Mouse (Mus musculus) liver, adult (tissue): ENCODE measurements around the gene Gemin7.

Experiments
- GATA4 ChIP-seq: IDR thresholded peaks from 2 replicates; pipeline ENCODE4 v1.6.1; 2014; ENCODE audit warnings: mild to moderate bottlenecking, low read length; ENCODE audit not compliant: insufficient replicate concordance

Gemin7 gene

DNA sequence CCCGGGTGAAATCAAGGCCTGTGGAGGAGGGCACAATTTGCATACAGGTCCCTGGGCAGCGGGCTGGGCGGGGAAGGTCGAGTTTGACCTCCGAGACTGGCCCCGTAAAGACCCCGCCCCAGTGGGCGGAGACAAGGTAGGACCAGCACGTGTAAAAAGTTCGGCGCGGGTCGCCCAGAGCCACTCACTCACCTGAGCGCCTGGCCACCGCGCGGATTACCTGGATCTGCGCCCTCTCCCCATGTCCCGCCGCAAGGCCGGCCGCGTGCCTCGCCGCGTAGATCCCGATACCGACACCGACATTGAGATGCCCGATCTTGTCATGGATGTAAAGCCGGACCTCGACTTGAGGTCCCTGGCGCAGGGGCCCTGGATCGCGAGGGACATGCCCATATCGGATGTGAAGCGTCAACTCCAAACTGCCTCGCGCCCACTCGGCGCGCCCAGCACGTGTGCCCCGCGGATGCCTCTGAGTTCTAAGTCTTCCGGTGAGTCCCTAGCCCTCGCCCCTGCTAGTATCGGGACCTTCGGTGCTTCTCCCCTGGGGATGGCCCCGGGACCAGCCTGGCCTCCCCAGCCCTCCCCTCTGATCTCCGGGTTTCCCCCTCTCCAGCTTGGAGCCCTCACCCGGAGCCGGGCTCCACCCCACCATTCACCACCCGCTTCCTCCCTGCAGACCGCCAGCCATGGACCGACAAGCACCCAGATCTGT lies at the start of gene Gemin7, which contains the start of gene Zfp296:
Gemin7 (minus strand) TSS at position 455 of the 712 bp plus-strand sequence.
Zfp296 (plus strand) TSS at position 147 of the 712 bp plus-strand sequence.
- TF ChIP-seq GATA4 = no peak

DNA sequence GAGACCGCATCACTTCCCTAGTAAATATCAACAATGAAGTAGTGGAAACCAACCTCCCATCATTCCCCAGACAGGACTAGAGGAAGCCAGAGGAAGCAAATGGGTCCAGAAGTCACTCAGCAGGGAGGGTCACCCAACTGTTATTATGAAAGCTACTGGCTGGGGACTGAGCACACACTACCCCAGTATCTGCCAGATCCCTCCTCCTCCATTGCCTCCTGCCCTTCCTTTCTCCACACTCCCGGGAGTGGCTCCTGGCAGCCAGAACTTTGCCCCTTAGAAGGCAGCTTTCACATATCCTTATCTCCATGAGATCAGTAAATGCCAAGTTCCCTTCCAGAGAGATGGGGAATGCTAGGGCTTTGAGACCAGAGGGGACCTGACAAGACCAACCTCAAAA lies 46.0 kb upstream of the Gemin7 start:
- no peak for TF ChIP-seq GATA4

DNA sequence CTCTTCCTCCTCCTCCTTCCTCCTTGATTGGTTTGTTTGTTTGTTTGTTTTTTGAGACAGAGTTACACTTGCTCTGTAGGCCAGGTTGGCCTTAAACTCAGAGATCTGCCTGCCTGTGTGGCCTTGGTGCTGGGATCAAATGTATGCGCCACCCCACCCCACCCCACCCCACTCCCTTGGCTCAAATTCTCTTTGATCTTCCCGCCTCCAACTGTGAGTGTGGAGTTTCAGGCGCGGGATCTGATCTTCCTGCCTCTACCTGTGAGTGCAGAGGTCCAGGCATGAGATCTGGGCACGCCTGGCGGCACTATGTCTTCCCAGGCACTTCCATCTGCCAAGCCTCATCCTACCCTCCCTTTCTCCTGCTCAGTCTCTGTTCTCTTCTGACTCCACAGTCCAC lies 44.8 kb upstream of the Gemin7 start:
- no peak for TF ChIP-seq GATA4

DNA sequence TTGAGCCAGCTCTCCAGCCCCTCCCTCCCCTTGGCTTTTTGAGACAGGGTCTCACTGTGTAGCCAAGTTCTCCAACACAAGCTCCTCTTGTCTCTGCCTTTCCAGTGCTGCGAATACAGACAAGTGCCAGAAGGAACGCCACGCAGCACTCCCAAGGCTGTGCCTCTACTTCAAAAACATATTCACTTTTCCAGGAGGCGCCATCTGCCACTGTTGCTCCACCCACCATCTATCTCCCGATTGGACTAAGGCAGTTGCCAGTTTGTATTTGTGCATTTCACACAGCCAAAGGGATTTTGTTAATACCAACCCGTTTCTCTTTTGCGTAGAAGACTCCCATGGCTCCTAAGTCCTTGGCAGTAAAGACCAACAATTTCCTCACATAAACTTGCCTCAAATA lies 43.4 kb upstream of the Gemin7 start:
- no peak for TF ChIP-seq GATA4

DNA sequence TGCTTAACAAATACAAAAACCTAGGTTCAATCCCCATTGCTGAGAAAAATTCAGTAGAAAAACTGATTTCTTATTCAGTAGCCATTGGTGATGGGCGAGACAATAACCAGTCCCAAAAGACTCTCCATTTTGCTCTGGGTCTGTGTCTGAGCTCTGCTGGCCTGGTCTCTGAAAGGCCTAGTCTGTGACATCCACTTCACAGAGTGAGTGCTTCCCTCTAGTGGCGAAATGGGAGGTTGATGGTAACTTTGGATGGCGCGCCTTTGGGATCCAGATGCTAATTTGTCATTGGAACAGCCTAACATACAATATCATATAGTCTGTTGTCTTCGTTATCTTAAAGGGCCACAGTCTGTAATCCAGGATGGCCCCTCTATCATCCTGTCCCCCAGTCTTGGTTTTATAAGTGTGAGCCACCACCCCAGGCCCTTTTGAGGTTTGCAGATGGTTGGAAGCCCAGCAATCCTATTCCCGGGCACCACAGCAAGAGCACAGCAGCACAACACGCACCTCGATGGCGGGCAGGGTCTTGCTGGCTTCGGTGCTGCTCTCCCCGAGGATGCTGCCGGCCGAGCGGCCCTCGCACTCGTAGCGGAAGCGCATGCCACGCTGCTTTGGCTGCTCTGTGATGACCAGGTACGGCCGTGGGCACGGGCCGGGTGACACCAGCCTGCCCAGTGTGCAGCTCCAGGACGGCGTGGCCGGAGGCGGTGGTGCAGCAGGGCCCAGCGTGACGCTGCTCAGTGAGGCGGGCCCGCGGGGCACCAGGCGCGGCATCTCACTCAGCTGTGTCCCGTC lies 41.8 kb upstream of the Gemin7 start:
- no peak for TF ChIP-seq GATA4

DNA sequence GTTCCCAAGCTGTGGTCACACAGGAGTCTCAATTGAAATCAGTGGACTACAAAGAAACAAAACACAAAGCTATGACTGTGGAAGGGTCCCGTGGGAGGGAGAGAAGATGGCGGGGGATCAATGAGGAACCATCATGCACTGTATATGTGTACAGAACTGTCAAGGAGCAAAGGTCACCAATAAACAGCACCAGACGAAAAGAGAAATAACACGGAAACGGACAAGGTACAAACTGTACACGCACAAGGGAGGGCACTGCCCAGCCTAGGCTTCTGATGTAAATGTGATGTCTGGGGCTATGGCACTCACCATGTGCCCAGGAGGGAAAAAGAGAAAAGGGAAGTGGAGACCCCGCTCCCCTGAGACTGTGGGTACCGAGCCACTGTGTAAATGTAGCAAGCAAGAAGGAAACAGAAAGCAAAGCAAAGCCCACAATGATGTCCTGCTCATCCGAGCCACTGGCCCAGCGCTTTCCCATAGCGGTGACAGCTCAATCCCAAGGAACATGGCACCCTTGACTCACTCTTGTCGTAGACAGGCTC lies 37.7 kb upstream of the Gemin7 start:
- TF ChIP-seq GATA4 = no peak

DNA sequence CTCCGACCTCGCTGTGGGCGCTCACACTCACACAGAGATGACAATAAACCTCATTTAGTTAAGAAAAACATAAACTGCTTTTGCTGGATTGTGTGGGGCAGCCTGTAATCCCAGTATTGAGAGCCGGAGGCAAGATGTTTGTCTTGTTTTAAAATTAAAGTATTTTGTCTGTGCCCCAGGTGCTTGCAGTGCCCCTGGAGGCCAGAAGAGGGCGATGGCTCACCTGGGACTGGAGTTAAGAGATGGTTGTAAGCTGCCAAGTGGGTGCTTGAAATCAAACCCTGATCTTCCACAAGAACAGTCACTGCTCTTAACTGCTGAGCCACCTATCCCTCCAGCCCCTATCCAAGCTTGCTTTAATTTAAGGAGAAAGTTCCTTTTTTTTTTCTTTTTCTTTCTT lies 33.6 kb upstream of the Gemin7 start:
- no peak for TF ChIP-seq GATA4

DNA sequence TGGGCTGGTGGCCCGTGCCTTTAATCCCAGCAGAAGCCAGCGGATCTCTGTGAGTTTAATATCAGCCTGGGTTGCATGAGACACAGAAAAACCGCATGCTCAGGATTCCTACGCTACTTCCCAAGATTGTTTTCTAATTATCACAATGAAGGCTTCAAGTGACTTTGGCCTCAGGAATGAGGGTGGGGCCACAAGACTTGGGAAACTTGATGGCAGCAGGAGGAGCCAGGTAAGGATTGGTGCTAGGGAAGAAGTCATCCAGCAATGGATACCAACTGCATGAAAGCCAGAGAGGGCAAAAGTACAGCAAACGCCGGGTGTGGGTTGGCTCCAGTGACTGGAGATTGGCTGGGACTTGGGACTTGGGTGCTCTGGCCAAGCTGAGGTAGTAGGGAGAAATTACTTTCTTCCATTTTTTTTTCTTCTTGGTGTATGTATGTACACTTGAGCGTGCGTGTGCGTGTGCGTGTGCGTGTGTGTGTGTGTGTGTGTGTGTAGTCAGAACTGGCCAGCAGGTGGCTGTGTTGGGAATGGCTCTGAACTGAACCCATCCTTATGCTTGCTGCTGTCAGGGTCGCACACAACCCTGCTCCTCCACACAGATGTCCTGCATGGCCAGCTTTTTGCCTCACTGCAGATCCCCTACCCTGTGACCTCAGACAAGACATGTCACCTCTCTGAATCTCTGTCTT lies 32.4 kb upstream of the Gemin7 start:
- no peak for TF ChIP-seq GATA4

DNA sequence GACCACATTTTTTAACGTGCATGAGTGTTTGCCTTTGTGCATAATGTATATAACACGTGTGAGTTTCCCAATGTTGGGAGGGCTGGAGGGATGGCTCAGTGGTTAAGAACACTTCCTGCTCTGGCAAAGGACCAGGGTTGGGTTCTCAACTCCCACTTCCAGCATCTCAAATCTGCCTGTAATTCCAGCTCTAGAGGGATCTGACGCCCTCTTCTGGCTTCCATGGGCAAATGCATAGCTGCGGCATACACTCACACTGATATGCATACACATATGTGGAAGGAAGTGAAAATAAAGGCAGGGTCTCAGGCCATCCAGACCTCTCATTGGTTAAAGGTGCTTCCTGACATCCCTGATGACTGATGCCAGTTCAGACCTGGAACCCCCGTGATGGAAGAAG lies 29.9 kb upstream of the Gemin7 start:
- TF ChIP-seq GATA4 = no peak

DNA sequence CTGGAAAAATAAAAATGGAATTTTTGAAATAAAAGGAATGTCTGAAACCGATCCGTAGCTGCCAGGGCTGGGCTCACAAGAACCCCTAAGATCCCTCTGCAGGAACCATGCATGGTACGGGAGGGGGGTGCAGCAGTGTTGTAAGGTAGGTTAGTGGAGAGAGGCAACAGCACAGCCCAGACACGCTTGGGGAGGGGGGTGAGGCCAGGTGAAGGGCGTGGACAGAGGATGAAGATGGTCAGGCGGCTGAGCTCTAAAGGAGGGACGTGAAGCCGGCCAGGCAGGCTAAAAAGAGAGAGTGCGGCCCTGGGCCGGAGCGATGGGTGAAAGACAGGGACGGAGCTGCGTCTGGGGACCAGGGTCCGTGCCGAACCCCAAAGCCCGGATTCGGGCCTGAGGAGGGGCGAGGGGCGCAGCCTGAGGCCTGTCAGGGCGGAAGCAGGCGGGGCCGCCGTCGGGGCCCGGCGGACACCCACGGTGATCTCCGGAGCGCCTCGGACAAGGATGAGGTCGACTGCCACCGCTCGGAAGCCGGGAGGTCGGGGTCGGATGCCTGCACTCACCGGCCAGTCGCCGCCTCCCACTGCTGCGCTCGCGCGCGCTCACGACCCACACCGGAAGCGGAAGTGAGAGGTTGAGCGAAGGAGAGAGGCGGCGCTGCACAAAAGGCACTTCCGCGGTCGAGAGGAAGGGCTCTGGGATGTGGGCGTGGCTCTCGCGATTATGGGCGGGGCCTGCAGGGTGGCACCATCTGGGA lies 26.6 kb upstream of the Gemin7 start, which contains the start of gene Clasrp:
Clasrp (minus strand) TSS at position 638 of the 757 bp plus-strand sequence.
- TF ChIP-seq GATA4 = no peak

DNA sequence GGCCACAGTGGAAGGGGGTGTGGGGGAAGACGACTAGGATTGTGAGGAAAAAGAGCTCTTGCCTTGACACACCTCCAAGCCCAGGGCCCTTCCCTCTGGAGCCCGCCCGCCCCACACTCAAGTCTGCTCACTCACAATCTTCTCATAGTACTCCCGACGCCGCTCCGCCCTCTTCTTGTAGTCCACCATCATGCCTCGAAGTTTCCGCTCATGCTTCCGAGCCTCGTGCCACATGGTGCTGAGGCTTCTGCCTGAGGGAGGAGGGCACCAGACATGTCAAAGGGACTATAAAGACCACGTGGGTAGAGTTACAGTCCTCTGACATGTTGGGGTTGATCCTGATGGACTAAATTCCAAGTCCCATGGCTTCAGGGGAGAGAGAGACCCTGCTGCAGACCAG lies 25.7 kb upstream of the Gemin7 start:
- no peak for TF ChIP-seq GATA4

DNA sequence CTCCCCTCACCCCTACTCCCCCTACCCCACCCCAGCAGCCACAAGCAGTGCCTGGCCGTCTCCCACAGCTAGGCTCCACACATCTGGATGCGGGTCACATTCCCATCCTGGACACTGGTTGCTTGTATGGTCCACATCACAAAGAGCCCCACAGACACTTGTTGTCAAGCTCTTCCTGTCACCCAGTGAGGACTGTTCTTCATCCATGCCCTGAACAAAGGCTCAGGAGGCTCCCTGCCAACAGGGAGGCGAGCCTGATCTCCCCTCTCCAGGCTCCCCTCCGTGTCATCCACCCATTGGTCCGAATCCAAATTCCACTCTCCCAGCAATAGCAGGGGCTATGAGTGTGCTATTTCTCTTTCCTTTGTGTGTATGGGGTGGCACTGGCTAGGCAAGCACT lies 23.2 kb upstream of the Gemin7 start:
- no peak for TF ChIP-seq GATA4

DNA sequence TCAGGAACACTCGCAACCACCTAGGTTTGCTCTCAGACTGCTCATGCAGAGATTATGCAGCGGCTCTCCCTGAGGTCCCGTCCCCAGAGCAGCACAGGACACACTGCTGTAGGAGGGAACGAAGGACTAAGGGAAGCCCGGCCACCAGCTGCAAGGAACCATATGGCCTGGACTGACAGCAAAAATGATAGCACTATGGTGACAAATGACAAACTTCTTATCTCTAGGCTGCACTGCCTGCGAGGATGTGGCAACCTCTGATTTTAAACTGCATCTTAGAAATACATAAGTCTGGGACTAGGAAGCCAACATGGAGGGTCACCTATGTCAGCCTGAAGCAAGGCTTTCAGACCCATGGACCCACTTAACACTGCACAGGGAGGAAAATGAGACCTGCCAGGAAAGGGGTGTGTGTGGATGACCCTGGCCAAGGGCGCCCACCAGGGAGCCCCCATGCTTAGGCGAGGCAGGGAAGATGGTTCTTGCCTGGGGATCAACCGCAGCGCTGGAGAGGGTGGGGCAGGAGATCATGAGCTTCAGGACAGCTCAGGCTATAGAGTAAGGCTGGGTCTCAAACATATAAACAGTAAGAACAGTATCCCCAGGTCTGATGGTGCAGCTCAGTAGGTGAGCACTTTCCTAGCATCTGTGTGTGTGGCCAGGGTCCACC lies 15.8 kb upstream of the Gemin7 start:
- no peak for TF ChIP-seq GATA4

DNA sequence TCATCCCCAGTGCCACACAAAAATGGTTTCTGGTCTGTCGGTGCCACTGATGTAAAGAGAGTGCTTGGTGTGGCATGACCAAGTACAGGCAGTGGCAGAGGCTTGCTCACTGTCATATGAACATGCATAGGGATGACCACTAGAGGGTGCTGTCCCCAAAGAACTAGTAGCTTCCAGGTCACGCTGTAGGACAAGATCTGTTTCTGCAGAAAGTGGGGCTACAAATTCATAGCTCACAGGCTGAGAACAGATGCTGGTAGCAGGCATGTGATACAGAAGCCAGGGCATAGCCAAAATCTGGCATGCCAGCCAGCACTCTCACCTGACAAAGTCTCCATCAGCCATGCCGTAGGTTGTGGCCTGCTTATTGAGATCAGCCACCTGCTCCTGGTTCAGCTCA lies 12.5 kb upstream of the Gemin7 start:
- no peak for TF ChIP-seq GATA4
